Mouse (Mus musculus) olfactory bulb, adult 2 months (tissue): ENCODE measurements around the gene Dchs1.

Experiments used
- CTCF ChIP-seq: fragments of 200-500 bp; IDR thresholded peaks from 2 replicates; pipeline ENCODE4 v1.5.1; 2012; ENCODE audit warnings: low read depth, mild to moderate bottlenecking, low read length, moderate library complexity; ENCODE audit not compliant: insufficient read depth
- POLR2A ChIP-seq: fragments of 200-500 bp; IDR thresholded peaks from 2 replicates; pipeline ENCODE4 v1.6.1; 2012; ENCODE audit warnings: mild to moderate bottlenecking, low read depth, low read length, moderate library complexity; ENCODE audit not compliant: insufficient read depth

DNA sequence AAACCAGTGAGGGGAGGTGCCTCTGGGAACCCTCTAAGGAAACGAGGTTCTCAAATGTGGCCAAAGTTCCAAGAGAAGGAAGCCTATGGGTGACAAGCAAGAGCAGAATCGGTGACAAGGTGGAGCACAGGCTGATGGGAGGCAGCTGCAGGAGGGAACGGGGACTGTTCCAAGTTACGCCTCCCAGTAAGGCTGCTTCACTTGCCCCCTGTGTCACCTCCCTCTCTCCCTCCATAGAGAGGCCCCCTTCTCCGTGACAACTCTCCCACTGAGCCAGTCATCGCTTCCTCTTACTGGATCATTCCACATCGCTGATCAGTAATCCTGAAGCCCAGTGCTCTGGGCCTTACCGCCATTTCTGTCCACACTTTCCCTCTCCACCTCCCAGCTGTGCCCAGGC, 12.8 kb downstream of the Dchs1 start:
- TF ChIP-seq POLR2A (no peak), CTCF (no peak)
